Mouse (Mus musculus) cerebellum, adult 11-12 months (tissue): ENCODE results near the gene Ahnak.
"Not testable (repeated sequence)": the region's sequence is repeated elsewhere in the genome, so short reads cannot be mapped to it uniquely, and the experiment has no call there.

Source experiments
- DNase-seq: peaks from one replicate; pipeline ENCODE4 v3.0.0; 2022

The Ahnak gene

DNA sequence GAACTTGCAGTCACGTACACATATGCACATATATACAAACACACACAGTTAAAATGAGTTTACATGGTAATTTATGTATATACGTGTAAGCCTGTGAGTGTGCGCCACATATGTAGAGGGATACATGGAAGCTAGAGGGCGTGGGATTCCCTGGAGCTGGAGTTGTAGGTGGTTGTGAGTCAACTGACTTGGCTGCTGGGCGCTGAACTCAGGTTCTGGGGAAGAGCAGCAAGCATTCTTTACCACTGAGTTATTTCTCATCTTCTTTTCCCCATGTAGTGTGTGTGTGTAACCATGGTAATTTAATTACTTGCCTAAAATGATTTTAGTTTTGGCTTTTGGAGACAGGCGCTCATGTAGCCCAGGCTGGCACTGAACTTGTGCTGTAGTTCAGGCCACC is 7.5 kb downstream of the Ahnak start:
- no peak for DNase-seq

DNA sequence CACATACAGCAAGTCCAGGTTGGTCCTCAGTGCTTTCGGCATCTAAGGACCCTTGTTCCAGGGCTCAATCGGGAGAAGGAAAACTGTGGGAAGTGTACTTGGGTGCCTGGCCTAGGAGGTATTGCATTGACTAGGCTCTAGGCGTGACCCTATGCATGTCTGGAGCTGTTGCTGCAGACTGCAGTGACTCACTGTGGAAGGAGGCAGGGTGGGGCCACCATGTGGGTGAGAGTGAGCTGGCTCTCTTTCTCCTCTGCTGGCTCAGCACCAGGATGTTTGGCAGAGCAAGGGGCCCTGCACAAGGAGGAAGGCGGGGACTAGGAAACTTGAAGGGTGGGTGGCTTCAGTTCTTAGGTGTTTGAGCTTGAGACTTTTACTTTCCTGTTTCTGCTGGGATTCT is 8.5 kb downstream of the Ahnak start:
- DNase-seq, result no peak

DNA sequence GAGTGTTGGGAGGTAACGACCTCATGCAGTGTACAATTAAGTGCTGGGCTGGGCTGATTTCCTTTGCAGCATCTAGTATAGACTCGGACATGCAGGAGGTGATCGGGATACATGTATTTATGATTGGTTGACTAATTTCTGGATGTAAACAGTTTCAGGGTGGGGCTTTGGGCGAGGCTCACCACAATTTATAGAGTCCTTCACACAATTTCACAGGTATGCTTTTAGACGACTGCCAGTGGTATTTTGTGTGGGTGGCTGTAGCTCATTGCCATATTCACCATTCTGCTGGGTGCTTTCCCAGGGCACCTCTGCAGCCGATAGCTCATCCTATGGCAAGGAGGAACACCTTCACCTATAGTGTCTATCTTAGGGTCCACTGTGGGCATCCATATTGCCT is 9.5 kb downstream of the Ahnak start:
- no peak for DNase-seq

- no peak for DNase-seq
Measured at GRCm38 (mm10) chr19:8999223-8999622, 10.1 kb downstream of the Ahnak start.

GRCm38 (mm10) chr19:9006915-9007314 is 17.8 kb downstream of the Ahnak start:
- not testable (repeated sequence) for DNase-seq

- no peak for DNase-seq
Measured at GRCm38 (mm10) chr19:9019298-9019697, 30.2 kb downstream of the Ahnak start.

GRCm38 (mm10) chr19:9023021-9023778 is 34.1 kb downstream of the Ahnak start:
- peak; percentile 7 for DNase-seq

DNA sequence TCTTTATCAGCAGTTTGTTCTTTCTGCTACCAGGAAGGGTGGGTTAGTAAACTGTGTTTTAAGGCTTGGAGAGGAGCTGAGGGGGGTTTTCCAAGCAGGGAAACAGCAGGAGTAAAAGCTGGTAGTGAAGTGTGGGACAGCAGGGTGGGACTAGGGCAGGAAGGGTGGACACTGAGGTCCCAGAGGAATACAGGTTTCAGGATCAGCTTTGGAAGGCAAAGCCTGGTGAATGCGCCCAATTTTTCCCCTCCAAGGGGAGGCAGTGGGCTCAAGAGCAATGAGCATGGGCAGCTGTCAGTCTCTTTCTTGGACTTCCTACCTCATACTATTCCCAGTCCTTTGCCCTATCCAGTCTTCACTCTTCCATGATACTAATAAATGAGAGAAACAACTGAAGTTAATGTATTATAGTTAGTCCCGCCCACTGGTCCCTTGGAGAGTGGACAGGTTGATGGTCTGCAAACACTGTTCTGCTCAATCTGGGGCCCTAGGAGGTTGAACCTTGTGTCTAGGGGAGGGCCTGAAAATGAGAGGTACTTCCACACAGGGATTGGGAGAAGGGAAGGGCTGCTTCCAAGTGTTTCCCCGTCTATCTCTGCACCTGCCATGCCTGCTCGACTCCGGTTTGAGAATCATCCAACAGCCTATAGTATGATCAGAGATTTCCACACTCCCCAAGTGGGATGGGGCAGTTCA is 36.6 kb downstream of the Ahnak start:
- no peak for DNase-seq

- DNase-seq, result no peak
Measured at GRCm38 (mm10) chr19:9026634-9027033, 37.5 kb downstream of the Ahnak start.

GRCm38 (mm10) chr19:9027795-9028194 is 38.7 kb downstream of the Ahnak start:
- DNase-seq, result peak; percentile 4

- no peak for DNase-seq
Measured at GRCm38 (mm10) chr19:9028375-9028774, 39.3 kb downstream of the Ahnak start.

DNA sequence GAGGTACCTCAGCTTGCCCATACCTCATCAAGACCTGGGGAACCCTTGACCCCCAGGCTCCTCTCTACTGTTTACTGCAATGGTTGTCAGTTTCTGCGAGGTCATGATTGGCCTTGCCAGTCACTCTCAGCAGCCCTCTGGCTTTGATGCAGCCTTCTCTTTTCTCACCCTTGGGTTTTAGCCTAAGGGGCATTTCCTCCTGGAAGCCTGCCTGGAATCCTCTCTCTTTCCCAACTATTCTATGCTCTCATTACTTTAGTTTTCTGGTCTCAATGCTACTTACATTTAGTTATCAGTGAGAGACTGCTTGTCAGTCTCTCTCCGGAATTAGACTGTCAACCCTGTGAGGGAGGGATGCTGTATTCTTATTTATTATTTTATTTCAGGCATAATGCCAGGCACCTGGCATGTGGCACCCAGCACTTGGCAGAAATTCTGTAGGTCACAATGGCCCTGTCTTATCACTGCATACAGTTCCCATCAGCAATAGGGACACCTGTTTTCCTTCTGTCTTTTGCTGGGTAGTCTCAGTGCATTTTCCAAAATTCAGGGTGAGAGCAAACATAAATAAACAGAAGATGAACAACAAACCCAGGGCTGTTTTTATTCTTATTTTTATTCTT is 40.7 kb downstream of the Ahnak start:
- DNase-seq, result peak; percentile 5

DNA sequence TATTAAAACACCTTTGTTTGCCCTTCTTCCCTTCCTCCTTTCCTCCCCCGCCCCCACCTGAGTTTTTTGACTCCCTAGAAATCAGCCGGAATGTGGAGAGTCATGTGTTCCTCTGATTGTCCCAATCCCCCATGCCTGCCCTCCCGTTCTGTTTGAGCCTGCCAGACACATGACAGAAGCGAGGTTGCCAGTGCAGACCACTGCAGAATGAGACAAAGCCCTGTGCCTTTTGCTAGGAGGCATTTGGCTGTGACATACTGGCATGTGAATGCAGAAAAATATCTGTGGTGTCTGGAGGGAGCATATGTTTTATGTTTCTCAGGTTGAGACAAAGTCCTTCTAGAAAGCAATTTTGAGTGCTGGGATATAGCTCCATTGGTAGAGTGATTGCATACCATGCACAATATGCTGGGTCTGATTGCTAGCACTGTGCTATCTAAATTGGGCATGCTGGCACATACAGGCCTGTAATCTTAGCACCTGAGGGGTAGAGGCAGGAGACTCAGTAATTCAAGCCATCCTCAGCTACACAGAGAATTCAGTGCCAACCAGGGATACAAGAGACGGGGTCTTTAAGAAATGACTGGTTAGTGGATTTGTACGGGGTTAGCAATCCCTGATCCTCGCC is 43.5 kb downstream of the Ahnak start:
- no peak for DNase-seq

DNA sequence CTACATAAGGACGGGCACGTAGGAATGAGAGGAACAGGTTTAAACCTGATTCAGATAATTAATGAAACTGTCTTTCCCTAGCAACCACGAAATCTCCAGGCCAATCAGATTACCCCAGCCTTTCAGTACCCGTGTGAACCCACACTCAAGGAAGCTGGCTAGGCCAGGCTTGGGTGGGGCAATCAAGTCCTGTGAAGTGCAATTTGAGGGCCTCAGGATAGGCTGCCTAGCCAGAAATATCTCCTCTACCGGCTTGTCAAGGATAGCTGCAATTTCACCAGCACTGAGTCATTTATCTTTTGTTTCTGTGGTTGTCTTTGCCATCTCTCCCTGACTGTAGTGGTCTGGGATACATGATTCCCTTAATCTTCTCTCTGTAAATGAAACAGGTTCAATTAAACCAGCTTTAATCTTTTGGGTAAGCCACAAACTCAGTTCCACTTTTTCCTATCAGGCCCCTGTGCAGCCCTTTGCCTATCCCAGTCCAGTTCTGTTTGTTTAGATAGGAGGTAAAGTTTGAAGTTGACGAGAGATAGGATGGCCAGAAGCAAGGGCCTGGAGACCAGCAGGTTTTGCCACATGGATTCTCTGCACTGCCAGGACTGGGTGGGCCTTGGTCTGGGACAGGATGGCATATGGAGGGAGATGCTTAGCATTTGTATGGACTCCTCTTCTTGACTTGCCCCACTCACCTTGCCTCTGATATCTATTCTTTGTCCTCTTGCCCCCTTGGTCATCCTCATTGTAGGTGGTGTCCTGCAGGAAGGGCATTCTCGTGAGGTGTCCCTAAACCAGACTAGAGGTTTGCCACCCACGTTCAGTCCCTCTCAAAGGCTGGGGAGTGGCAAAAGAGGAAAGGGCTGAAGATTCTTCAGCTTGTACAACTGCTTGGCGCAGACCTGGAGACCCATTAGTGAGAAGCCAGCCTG is 44.6 kb downstream of the Ahnak start:
- DNase-seq, result no peak

GRCm38 (mm10) chr19:9034480-9034879 is 45.4 kb downstream of the Ahnak start:
- DNase-seq, result no peak

GRCm38 (mm10) chr19:9035101-9035500 is 46.0 kb downstream of the Ahnak start:
- DNase-seq, result no peak

DNA sequence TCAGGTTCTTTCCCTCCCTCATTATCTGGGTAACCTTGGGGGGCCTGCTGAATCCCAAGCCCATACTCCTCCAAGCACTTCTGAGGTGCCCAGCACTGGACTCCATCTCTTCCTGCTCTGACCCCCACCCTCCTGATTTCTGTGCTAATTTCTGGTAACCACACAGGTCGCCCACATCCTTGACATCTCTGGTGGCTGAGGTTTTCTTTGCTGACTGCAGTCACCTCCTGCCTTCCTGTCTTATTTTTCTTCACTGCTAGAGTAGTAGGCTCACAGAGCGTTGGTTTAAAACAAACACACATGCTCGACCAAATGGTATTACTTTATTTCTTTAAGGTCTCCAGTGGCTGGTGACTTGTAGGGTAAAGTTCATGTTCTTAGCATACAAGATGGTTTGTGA is 49.1 kb downstream of the Ahnak start:
- DNase-seq, result no peak

GRCm38 (mm10) chr19:9039266-9039665 is 50.2 kb downstream of the Ahnak start:
- no peak for DNase-seq

DNA sequence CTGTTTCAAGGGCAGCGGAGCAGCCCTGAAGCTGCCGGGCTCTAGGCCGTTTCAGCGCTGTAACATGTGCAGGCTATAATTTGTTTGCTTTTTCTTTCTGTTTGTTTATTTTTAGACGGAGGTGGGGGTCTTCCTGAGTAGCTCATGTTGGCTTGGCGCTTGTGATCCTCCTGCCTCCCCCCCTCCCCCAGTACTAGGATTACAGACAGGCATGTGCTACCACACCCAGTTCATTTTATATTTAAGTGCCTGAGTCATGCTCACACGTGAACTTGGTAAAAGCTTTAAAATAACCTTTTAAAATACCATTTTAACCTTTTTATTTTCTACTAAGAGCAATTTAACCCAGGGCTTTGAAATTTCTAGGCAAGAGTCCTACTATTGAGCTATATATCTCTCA is 50.8 kb downstream of the Ahnak start:
- DNase-seq, result no peak

GRCm38 (mm10) chr19:9040649-9041048 is 51.6 kb downstream of the Ahnak start:
- DNase-seq, result no peak

DNA sequence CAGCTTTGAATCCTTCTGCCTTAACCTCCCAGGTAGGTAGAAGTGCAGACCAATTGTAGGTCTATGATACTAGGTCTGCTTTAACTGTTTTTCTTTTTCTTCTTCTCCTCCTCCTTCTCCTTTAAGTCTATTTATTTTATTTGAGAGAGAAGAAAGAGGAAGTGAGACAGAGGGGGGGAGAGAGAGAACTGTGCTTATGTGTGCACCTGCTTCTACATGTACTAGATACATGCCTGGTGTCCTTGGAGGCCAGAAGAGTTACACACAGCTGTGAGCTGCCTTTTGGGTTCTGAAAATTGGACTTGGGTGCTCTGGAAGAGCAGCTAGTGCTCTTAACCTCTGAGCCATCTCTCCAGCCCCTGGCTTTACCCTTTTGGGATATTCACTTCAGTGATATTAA is 52.0 kb downstream of the Ahnak start:
- DNase-seq, result no peak

DNA sequence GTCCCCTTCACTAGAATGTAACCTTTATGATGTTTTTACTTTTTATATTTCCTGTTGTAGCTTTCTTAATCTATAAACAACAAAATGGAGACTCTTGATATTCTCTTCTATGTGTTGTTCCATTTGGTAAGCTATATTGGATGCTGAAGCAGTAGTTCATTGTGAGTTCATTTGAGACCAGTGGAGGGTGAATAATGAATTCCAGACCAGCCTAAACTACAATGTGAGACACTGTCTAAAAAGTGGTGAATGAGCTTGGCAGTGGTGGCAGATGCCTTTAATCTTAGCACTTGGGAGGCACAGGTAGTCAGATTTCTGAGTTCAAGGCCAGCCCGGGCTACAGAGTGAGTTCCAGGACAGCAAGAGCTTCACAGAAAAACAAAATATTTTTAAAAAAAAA is 54.0 kb downstream of the Ahnak start:
- no peak for DNase-seq

GRCm38 (mm10) chr19:9044291-9044690 is 55.2 kb downstream of the Ahnak start:
- DNase-seq, result no peak
